Mouse (Mus musculus): ENCODE results near the gene Tmem121.

DNA sequence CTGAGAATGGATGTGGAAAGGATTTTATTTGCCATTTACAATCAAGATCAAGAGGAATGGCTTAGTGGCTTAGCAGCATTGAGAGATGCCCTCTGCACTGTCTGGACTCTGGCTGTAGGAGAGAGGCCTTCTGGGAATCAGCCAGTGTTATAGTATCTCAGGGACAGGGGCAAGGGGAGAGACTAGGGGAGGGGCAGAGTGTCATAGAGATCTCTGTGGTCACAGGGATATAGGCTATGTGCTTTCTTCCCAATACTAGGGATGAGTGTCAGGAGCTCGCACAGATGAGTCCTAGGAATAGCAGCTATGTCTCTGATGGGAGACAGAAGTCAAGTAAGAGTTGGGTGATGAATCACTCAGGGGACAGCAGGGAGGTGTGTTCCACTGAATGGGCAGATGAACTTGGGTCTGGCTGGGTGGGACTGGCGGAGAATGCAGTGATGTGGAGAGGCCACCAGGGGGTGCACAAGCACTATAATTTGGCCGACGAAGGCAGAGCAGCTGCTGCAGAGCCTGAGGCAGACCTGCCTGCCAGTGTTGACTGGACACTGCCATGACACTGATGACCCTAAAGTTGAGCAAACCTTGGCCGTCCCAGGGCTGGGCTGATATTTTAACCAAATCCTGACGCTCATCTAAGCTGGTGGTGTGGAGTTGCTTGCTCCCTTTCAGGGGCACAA, 30.1 kb downstream of the Tmem121 start:
- TF ChIP-seq MYOG (IDR thresholded peaks at IDR 0.05; ENCODE audit: control insufficient read depth in 1 of 3, insufficient read depth in 1 of 3, insufficient read length in 2 of 3, low read depth in 2 of 3) = peak in 2 of 3 experiments; percentile 13 to 67
- TF ChIP-seq POLR2AphosphoS2 (IDR thresholded peaks at IDR 0.05; ENCODE audit: insufficient read length, low read depth) = no peak
- no peak for TF ChIP-seq POLR2A (IDR thresholded peaks at IDR 0.05; ENCODE audit: insufficient read length, low read depth)
- no peak for TF ChIP-seq MAX (IDR thresholded peaks at IDR 0.05; ENCODE audit: low read depth)
- TF ChIP-seq CEBPB (IDR thresholded peaks at IDR 0.05; ENCODE audit: insufficient read depth, poor library complexity, severe bottlenecking) = no peak
- peak in 1 of 3 experiments; percentile 60 for TF ChIP-seq MYOD1 (IDR thresholded peaks at IDR 0.05; ENCODE audit: control insufficient read depth in 1 of 3, insufficient read length in 2 of 3, low read depth in 2 of 3)
- no peak for TF ChIP-seq SRF (IDR thresholded peaks at IDR 0.05; ENCODE audit: control insufficient read depth, insufficient read length, low read depth)
- TF ChIP-seq USF1 (IDR thresholded peaks at IDR 0.05; ENCODE audit: low read depth) = no peak
- no peak for TF ChIP-seq E2F4 (IDR thresholded peaks at IDR 0.05; ENCODE audit: insufficient read depth)
- no peak for TF ChIP-seq TCF12 (IDR thresholded peaks at IDR 0.05; ENCODE audit: insufficient read depth, poor library complexity, severe bottlenecking)

Data from myocyte (in vitro differentiated cells).